Mouse (Mus musculus) urinary bladder, adult 2 months (tissue): ENCODE data around the gene Ube2cbp. TPM values are rescaled to one million over a fixed set of nuclear protein-coding genes. Genes with fewer than 3 reads are reported as not detected.

Experiments
- DNase-seq: peaks from one replicate; pipeline ENCODE4 v3.0.0; 2022; ENCODE audit warnings: low spot score
- polyA plus RNA-seq: library from polyadenylated mRNA; depleted of rRNA; stranded (reverse); fragments of >200 nt; gene quantifications from 2 replicates; pipeline ENCODE4 v1.2.3, GENCODE M21; 2012

The Ube2cbp gene
- polyA plus RNA-seq, 1 experiment, result 2.7 TPM

DNA sequence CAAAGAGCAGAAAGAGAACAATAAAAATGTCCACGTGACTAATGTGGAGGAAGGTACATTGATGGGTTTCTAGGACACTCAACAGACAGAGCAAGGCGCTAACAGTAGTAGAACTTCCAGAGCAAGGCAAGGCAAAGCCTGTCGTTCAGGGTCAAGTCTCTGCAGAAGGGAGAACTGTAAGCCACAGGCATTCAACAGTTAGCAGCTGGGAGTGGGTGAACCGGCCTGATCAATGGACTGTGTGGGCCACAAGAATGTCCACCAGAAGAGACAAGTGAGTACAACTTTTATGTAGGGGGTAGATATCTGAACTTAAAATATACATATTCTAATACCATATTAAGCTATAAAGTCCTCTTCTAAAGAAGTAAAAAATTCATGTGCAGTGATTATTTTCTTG lies 41.4 kb downstream of the Ube2cbp start:
- DNase-seq, result no peak

DNA sequence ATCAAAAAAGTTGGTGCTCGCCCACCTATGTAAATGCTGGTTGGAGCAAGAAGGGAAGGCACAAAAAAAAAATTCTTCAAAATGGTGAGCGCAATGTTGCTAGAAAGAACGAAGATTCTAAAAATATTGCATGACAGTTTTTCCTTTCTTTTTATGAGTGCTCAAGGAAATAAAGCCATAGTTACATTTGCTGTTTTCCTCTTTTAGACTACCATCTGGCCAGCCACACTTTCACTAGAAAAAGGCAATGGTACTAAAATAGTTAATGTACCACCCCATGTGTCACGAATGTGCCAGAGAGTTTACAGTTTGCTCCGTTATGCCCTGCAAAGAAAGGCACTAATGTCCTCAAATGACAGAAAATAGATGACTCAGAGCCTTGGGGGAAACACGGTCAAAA lies 45.4 kb downstream of the Ube2cbp start:
- no peak for DNase-seq

- DNase-seq, result no peak
Measured at GRCm38 (mm10) chr9:86417971-86418370, 46.8 kb downstream of the Ube2cbp start.

GRCm38 (mm10) chr9:86395785-86396184 lies 69.0 kb downstream of the Ube2cbp start:
- DNase-seq, result no peak

GRCm38 (mm10) chr9:86395012-86395411 lies 69.7 kb downstream of the Ube2cbp start:
- no peak for DNase-seq

GRCm38 (mm10) chr9:86393586-86394272 lies 71.0 kb downstream of the Ube2cbp start:
- DNase-seq, result no peak

DNA sequence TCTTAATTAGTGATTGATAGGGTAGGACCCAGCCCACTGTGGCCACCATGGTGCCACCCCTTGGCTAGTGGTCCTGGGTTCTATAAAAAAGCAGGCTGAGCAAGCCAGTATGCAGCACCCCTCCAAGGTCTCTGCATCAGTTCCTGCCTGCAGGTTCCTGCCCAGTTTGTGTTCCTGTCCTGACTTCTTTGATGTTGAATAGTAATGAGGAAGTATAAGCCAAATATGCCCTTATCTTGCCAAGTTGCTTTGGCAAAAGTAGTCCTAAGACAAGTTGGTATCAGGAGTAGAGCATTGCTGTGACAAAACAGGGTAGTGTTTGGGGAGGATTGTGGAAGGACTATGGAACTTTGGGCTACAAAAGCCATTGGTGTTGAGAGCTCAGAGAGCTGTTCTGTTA lies 73.3 kb downstream of the Ube2cbp start:
- DNase-seq, result no peak

GRCm38 (mm10) chr9:86390713-86391112 lies 74.0 kb downstream of the Ube2cbp start:
- DNase-seq, result no peak

- no peak for DNase-seq
Measured at GRCm38 (mm10) chr9:86388538-86388937, 76.2 kb downstream of the Ube2cbp start.

GRCm38 (mm10) chr9:86376923-86377322 lies 87.8 kb downstream of the Ube2cbp start:
- DNase-seq, result no peak

DNA sequence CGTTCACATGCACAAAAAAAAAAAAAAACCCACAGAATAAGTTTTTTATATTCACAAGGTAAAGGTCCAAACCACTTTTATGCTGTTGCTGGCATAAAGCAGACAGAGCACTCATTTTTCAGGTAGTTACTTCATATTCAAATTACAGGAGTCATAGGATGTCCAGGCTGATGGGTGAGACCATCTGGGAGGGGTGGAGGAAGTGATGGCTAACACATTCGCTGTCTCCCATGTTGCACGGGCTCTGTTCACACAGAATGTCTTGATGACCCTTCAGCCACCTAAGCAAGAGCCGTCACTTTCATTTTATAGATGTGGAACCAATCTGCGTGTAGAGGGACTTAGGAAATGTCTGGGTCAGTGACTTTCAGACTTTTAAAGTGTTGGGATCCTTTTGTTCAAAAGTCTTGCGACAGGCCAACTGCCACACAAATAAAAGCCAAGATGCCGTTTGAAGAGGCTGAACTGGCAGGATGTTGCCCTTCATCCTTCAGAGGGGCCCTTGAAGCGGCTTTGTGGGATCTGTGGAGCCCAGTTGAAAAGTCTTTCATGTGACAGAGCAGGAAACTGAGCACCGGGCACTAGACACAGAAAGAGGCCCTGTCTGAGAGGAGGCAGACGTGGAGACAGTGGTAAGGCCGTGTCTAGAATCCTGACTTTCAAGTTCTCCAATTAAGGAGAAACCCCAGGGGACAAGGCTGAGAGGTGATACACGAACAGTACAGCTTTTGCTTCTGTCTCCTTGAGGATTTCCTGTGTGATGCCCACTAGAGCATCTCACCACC lies 91.8 kb downstream of the Ube2cbp start:
- DNase-seq, result no peak

DNA sequence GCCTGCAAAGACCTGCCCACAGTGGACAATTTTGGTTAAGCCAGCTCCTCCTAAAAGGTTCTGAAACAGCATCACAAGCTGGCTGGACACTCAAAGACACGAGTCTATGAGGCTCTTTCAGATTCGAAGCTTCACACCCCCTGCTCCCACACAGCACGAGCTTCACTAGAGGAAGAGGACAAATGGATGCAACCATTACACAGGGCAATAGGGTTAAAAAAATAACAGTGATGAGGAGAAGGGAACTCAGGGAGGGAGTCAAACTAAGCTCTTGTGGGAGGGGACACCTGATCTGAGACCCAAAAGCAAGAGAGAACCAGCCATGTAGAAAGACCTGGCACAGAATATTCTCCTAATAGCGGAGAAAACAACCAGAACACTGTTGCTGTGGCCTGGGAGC lies 95.5 kb downstream of the Ube2cbp start:
- no peak for DNase-seq

- DNase-seq, result peak; percentile 23
Measured at GRCm38 (mm10) chr9:86360536-86360935, 104.2 kb downstream of the Ube2cbp start.

DNA sequence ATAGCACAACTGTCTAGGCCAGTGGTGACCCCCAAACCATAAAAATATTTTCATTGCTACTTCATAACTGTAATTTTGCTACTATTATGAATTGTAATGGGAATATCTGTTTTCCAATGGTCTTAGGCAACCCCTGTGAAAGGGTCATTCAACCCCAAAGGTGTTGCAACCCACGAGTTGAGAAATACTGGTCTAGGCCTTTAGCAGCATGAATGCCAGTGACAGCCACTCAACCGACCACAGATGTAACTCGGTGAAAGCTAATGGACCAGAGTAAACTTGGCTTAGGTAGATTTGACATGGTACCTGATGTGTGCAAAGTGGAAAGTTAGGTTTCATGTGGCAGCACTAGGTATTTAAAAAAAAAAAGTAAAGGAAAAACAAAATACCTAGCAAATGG lies 108.9 kb downstream of the Ube2cbp start:
- DNase-seq, result no peak

- no peak for DNase-seq
Measured at GRCm38 (mm10) chr9:86351491-86351890, 113.3 kb downstream of the Ube2cbp start.

- DNase-seq, result no peak
Measured at GRCm38 (mm10) chr9:86336792-86337191, 128.0 kb downstream of the Ube2cbp start.

DNA sequence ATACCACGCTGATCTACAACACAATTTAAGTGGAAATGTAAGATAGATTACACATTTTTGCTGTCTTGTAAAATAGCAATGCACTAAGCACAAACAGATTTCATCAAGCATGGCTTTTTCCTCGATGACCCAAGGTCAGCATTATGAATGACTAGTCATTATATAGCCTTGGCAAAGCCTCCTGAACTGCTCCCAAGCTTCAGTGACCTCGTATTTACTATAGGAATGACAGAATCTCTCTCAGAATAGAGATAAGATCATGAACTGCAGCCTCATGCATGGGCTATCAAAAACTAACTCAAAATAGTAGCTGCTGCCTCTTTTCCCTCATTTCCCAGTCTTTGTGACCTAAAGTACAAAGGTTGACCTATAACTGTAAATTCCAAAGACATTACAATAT lies 128.4 kb downstream of the Ube2cbp start:
- no peak for DNase-seq

DNA sequence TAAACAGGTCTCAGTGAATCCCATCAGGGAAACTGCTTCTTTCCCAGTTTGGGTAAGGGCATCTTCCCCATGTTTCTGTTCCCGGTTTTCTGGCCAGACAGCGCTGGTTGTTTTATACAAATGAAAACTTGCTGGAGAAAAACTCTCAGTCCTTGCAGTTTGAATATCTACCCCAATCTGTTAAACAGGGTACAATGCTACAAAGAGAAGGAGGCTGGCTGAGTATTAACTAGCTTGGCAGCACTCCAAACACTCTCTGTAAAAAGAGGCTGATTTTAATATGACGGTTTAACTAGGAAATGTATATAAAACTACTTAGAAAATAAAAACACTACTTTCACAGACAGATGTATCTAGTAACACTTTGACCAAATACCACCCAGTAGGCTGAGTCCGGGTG lies 129.2 kb downstream of the Ube2cbp start:
- no peak for DNase-seq

- no peak for DNase-seq
Measured at GRCm38 (mm10) chr9:86334357-86334756, 130.4 kb downstream of the Ube2cbp start.

- no peak for DNase-seq
Measured at GRCm38 (mm10) chr9:86330591-86330990, 134.2 kb downstream of the Ube2cbp start.

DNA sequence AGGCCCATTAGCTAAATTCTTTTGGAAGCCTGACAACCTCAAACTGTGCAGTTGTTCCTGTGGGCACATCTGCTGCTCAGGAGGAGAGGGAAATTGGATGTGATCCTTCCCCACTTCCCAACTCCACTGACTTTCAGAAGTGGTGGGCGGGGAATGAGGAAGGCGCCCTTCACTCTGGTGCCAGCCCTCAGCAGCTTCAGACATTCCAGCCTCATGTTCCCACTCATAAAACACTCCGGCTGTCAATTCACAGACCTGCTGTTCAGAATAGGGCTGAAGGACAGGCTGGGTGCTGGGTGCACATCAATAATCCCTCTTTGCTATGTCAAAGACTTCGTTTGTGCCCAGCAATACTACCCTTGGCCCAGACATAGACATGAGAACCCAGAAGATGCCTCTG lies 136.5 kb downstream of the Ube2cbp start:
- no peak for DNase-seq

DNA sequence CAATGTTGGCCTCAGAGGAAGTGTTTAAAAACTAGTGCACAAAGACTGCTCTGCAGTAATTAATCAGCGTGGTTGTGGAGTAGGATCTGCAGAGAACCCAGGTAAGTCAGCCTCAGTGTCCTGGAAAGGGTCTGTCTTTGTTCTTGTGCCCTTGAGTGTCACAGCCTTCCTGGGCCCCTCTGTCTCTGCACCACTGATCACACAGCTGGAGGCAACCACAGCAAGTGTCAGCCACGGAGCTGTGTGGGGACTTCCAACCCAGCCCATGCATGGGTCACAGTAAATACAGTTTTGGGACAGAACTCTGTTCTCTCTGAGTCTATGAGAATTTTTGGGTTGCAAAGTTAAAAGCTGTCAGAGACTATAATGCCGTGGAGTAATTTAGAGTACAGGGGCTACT lies 137.4 kb downstream of the Ube2cbp start:
- no peak for DNase-seq

DNA sequence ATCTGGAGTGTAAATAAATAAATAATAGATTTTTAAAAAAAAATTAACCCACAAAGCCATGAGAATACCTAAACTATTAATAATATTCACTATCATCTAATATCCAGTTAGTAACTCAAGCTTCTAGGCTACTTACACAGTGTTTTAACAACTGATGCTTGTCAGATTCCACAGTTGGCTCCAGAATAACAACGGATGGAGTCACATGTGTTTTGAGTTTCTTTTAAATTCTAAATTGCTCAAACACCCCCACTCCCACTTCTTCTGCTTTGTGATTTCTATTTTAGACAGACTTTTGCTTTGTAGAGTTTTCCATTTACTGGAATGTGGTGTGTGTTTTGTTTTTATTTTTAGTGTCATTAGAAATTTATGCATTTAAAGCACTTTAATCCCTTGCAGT lies 140.0 kb downstream of the Ube2cbp start:
- DNase-seq, result no peak
